Mouse (Mus musculus) ovary, postnatal 10 days (tissue): ENCODE measurements around the gene Gabpb1.

Experiments used
- DNase-seq: peaks from one replicate; pipeline ENCODE4 v3.0.0; 2022; ENCODE audit warnings: low spot score

The Gabpb1 gene

GRCm38 (mm10) chr2:126676122-126676515 lies at the start of gene Gabpb1:
TSS of gene Gabpb1 (minus strand) at chr2:126676337.
- DNase-seq, result no peak

GRCm38 (mm10) chr2:126712950-126713349 lies 36.8 kb upstream of the Gabpb1 start:
- no peak for DNase-seq

GRCm38 (mm10) chr2:126712526-126712925 lies 36.4 kb upstream of the Gabpb1 start:
- no peak for DNase-seq

GRCm38 (mm10) chr2:126708361-126708760 lies 32.2 kb upstream of the Gabpb1 start:
- no peak for DNase-seq

GRCm38 (mm10) chr2:126707438-126707779 lies 31.3 kb upstream of the Gabpb1 start:
- DNase-seq, result no peak

GRCm38 (mm10) chr2:126706759-126707437 lies 30.8 kb upstream of the Gabpb1 start, which contains the start of gene Usp8:
TSS of gene Usp8 (plus strand) at chr2:126707328.
- peak; percentile 95 for DNase-seq

- no peak for DNase-seq
These were observed 19.1 kb upstream of the Gabpb1 start for GRCm38 (mm10) chr2:126695285-126695684.

- no peak for DNase-seq
These were observed 15.2 kb upstream of the Gabpb1 start for GRCm38 (mm10) chr2:126691290-126691689.

GRCm38 (mm10) chr2:126682937-126683336 lies 6.8 kb upstream of the Gabpb1 start:
- no peak for DNase-seq

GRCm38 (mm10) chr2:126682333-126682732 lies 6.2 kb upstream of the Gabpb1 start:
- DNase-seq, result no peak

- DNase-seq, result no peak
These were observed 1.2 kb upstream of the Gabpb1 start for GRCm38 (mm10) chr2:126677366-126677765.

- DNase-seq, result peak; percentile 88
These were observed 692 bp downstream of the Gabpb1 start for GRCm38 (mm10) chr2:126675169-126676121.

GRCm38 (mm10) chr2:126674441-126675168 lies 1.5 kb downstream of the Gabpb1 start:
- DNase-seq, result peak; percentile 48

GRCm38 (mm10) chr2:126673317-126674242 lies 2.6 kb downstream of the Gabpb1 start:
- DNase-seq, result no peak

GRCm38 (mm10) chr2:126668621-126669252 lies 7.4 kb downstream of the Gabpb1 start:
- no peak for DNase-seq

GRCm38 (mm10) chr2:126665984-126666383 lies 10.2 kb downstream of the Gabpb1 start:
- no peak for DNase-seq

GRCm38 (mm10) chr2:126663481-126663880 lies 12.7 kb downstream of the Gabpb1 start:
- DNase-seq, result no peak

- no peak for DNase-seq
These were observed 23.2 kb downstream of the Gabpb1 start for GRCm38 (mm10) chr2:126652929-126653328.

GRCm38 (mm10) chr2:126647762-126648161 lies 28.4 kb downstream of the Gabpb1 start:
- DNase-seq, result no peak

GRCm38 (mm10) chr2:126646461-126646860 lies 29.7 kb downstream of the Gabpb1 start:
- DNase-seq, result no peak

- no peak for DNase-seq
These were observed 31.4 kb downstream of the Gabpb1 start for GRCm38 (mm10) chr2:126644768-126645167.
